Mouse (Mus musculus) limb, embryonic 14.5 days (tissue): ENCODE data around the gene Ggt5. TPM values are rescaled to one million over a fixed set of nuclear protein-coding genes. Genes with fewer than 3 reads are reported as not detected.

Experiments used
- ATAC-seq: fragments of 200-750 bp; cut with Nextera tagmentation; 2 replicates; pipeline ENCODE4 v1.8.0; 2017; ENCODE audit warnings: low read depth, moderate number of reproducible peaks, moderate TSS enrichment; ENCODE audit not compliant: low FRiP score
- DNase-seq: peaks from one replicate; pipeline ENCODE4 v3.0.0-alpha.2; 2015; ENCODE audit warnings: low spot score
- H3K27ac ChIP-seq: fragments of 300-500 bp; sonication (generic); replicated peaks from 2 replicates; pipeline ENCODE4 v1.5.1; 2014; ENCODE audit warnings: low read depth, mild to moderate bottlenecking, low read length, moderate library complexity, mixed read lengths
- H3K27me3 ChIP-seq: fragments of 300-500 bp; sonication (generic); 2 replicates; pipeline ENCODE4 v1.6.1; 2014; ENCODE audit warnings: low read length, mixed read lengths; ENCODE audit not compliant: control insufficient read depth, insufficient read depth
- H3K36me3 ChIP-seq: fragments of 300-500 bp; sonication (generic); 2 replicates; pipeline ENCODE4 v1.6.1; 2014; ENCODE audit warnings: mild to moderate bottlenecking, low read length, moderate library complexity, mixed read lengths; ENCODE audit not compliant: control insufficient read depth, insufficient read depth
- H3K4me1 ChIP-seq: fragments of 300-500 bp; sonication (generic); 2 replicates; pipeline ENCODE4 v1.6.1; 2014; ENCODE audit warnings: antibody characterized with exemption, low read length, mixed read lengths; ENCODE audit not compliant: control insufficient read depth, insufficient read depth
- H3K4me2 ChIP-seq: fragments of 300-500 bp; sonication (generic); replicated peaks from 2 replicates; pipeline ENCODE4 v1.6.1; 2014; ENCODE audit warnings: low read depth, mild to moderate bottlenecking, low read length, moderate library complexity; ENCODE audit not compliant: severe bottlenecking
- H3K4me3 ChIP-seq: fragments of 300-500 bp; sonication (generic); replicated peaks from 2 replicates; pipeline ENCODE4 v1.5.1; 2014; ENCODE audit warnings: low read length
- H3K9ac ChIP-seq: fragments of 300-500 bp; sonication (generic); 2 replicates; pipeline ENCODE4 v1.6.1; 2014; ENCODE audit warnings: mild to moderate bottlenecking, low read depth, low read length, moderate library complexity; ENCODE audit not compliant: severe bottlenecking
- H3K9me3 ChIP-seq: fragments of 300-500 bp; sonication (generic); 2 replicates; pipeline ENCODE4 v1.6.1; 2016; ENCODE audit warnings: low read length; ENCODE audit not compliant: control insufficient read depth
- POLR2A ChIP-seq: fragments of 200-500 bp; IDR thresholded peaks from 2 replicates; pipeline ENCODE4 v1.8.0; 2012; ENCODE audit warnings: inconsistent platforms, mild to moderate bottlenecking, moderate library complexity, borderline replicate concordance; ENCODE audit not compliant: insufficient read depth, insufficient read length; ENCODE audit errors: extremely low read depth
- WGBS: fragments of 180-500 bp; shearing (Covaris S2); extraction: QIAGEN DNeasy Blood & Tissue Kit; methylation state at CpG from one replicate; pipeline ENCODE4 v1.1.7; 2014; 5-methylcytosine and 5-hydroxymethylcytosine counted together
- polyA plus RNA-seq, 2 experiments: library from polyadenylated mRNA; depleted of rRNA in 1 of 2; stranded (reverse) in 1 of 2; unstranded in 1 of 2; fragments of >200 nt; fragmentation: Nextera tagmentation in 1 of 2; extraction: Ambion mirVana in 1 of 2; gene quantifications; 2 replicates each; pipeline versions ENCODE4 v1.2.1 to v1.2.3; 2012 to 2014

Ggt5 gene
- polyA plus RNA-seq, 2 experiments, result 1.1 to 7.5 TPM

- 89% methylated on average over 4 of the region's 4 CpGs for WGBS
- ATAC-seq, result no peak
Observed at GRCm38 (mm10) chr10:75587781-75588180, 1.4 kb upstream of the Ggt5 start.

GRCm38 (mm10) chr10:75588336-75588735 lies 804 bp upstream of the Ggt5 start:
- no peak overlapping the region for H3K9ac ChIP-seq
- no peaks in the 10 kb centered on the region for H3K9me3 ChIP-seq
- WGBS, result 34% methylated on average over 5 of the region's 5 CpGs
- ATAC-seq (no peak), DNase-seq (no peak)
- H3K27ac ChIP-seq, result no peak overlapping the region
- H3K36me3 ChIP-seq, result no peaks in the 10 kb centered on the region
- peaks cover 18% of the 10 kb centered on the region for H3K4me1 ChIP-seq
- TF ChIP-seq POLR2A, result no peak
- H3K27me3 ChIP-seq, result no peaks in the 10 kb centered on the region
- no peak overlapping the region for H3K4me3 ChIP-seq
- H3K4me2 ChIP-seq, result no peak overlapping the region

More at GRCm38 (mm10) chr10:75587781-75588180, 1.4 kb upstream of the Ggt5 start:
- Histone ChIP-seq H3K4me3 (no peak overlapping the region), H3K4me2 (no peak overlapping the region), H3K27me3 (no peaks in the 10 kb centered on the region), H3K9me3 (no peaks in the 10 kb centered on the region), H3K36me3 (no peaks in the 10 kb centered on the region), H3K27ac (no peak overlapping the region), H3K9ac (no peak overlapping the region), H3K4me1 (peaks cover 18% of the 10 kb centered on the region)
- no peak for TF ChIP-seq POLR2A
- no peak for DNase-seq

DNA sequence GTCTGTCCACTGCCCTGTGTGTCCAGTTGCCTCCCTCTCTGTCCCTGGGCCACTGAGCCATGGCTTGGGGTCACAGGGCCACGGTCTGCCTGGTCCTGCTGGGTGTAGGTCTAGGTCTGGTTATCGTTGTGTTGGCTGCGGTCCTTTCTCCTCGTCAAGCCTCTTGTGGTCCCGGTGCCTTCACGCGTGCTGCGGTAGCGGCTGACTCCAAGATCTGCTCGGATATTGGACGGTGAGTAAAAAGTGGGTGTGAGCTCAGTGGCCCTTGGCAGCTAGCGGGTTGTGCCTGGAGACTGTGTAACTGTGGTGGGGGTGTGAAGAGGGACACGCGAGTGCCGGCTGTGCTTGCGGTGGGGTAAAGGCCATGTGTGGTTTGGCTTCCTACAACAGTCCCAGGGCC lies 511 bp downstream of the Ggt5 start:
- no peaks in the 10 kb centered on the region for H3K27me3 ChIP-seq
- ATAC-seq (no peak), DNase-seq (no peak)
- no peaks in the 10 kb centered on the region for H3K36me3 ChIP-seq
- H3K9ac ChIP-seq, result peak overlapping the region; percentile 40
- peaks cover 18% of the 10 kb centered on the region for H3K4me1 ChIP-seq
- H3K9me3 ChIP-seq, result no peaks in the 10 kb centered on the region
- H3K4me2 ChIP-seq, result no peak overlapping the region; the same call in 1 of the 2 replicates
- H3K4me3 ChIP-seq, result no peak overlapping the region; the same call in 1 of the 2 replicates
- 0 out of 2 replicates have a peak overlapping the region, but pooled peaks have one; percentile 19 for H3K27ac ChIP-seq
- TF ChIP-seq POLR2A, result no peak
- 53% methylated on average over 16 of the region's 16 CpGs for WGBS

GRCm38 (mm10) chr10:75591211-75591894 lies 2.2 kb downstream of the Ggt5 start:
- no peak for TF ChIP-seq POLR2A
- no peak for ATAC-seq
- Histone ChIP-seq H3K27me3 (no peaks in the 10 kb centered on the region), H3K27ac (no peak overlapping the region), H3K4me1 (peaks cover 18% of the 10 kb centered on the region), H3K36me3 (no peaks in the 10 kb centered on the region), H3K4me2 (no peak overlapping the region), H3K4me3 (no peak overlapping the region), H3K9ac (no peak overlapping the region), H3K9me3 (no peaks in the 10 kb centered on the region)
- 72% methylated on average over 12 of the region's 12 CpGs for WGBS
- DNase-seq, result no peak

- Histone ChIP-seq H3K4me3 (no peak overlapping the region), H3K36me3 (no peaks in the 10 kb centered on the region), H3K4me1 (peaks cover 18% of the 10 kb centered on the region), H3K27ac (no peak overlapping the region), H3K27me3 (no peaks in the 10 kb centered on the region), H3K4me2 (no peak overlapping the region), H3K9ac (no peak overlapping the region), H3K9me3 (no peaks in the 10 kb centered on the region)
- 76% methylated on average over 7 of the region's 7 CpGs for WGBS
- no peak for ATAC-seq
- TF ChIP-seq POLR2A, result no peak
- DNase-seq, result no peak
Observed at GRCm38 (mm10) chr10:75592585-75592984, 3.4 kb downstream of the Ggt5 start.
